Mouse (Mus musculus): Measurements from ENCODE around the gene Prodh2.

Prodh2 gene

GRCm38 (mm10) chr7:30550603-30551002, 57.2 kb downstream of the Prodh2 start:
- DNase-seq, result no peak

GRCm38 (mm10) chr7:30551445-30552101, 58.2 kb downstream of the Prodh2 start:
- no peak for DNase-seq

GRCm38 (mm10) chr7:30552102-30553020, 58.9 kb downstream of the Prodh2 start, which contains the start of the genes Hspb6 and Proser3:
Gene Hspb6 (plus strand): TSS chr7:30552178.
Gene Proser3 (minus strand): TSS chr7:30552299.
- peak; percentile 92 to 96 for DNase-seq

GRCm38 (mm10) chr7:30553021-30553589, 59.7 kb downstream of the Prodh2 start:
- peak; percentile 34 to 43 for DNase-seq

- no peak for DNase-seq
These were observed 60.6 kb downstream of the Prodh2 start for GRCm38 (mm10) chr7:30553810-30554584.

GRCm38 (mm10) chr7:30556894-30557536, 63.6 kb downstream of the Prodh2 start:
- DNase-seq, result no peak

GRCm38 (mm10) chr7:30557901-30558514, 64.6 kb downstream of the Prodh2 start:
- no peak for DNase-seq

GRCm38 (mm10) chr7:30558656-30559442, 65.4 kb downstream of the Prodh2 start:
- no peak for DNase-seq

- peak; percentile 95 to 96 for DNase-seq
These were observed 66.1 kb downstream of the Prodh2 start, which contains the start of gene Lin37 for GRCm38 (mm10) chr7:30559443-30559954. Gene Lin37 (minus strand): TSS chr7:30559838.

GRCm38 (mm10) chr7:30560296-30560695, 66.9 kb downstream of the Prodh2 start:
- no peak for DNase-seq

- DNase-seq, result no peak
These were observed 69.2 kb downstream of the Prodh2 start for GRCm38 (mm10) chr7:30562526-30563116.

All from thymus, adult 18-20 months (tissue).